Mouse (Mus musculus): ENCODE measurements around the gene Aldh2. TPM values are rescaled to one million over a fixed set of nuclear protein-coding genes. Genes with fewer than 3 reads are reported as not detected.
A peak's percentile ranks its signal among the peaks of the same experiment; 100 is the strongest.
"Not testable (repeated sequence)": the region's sequence is repeated elsewhere in the genome, so short reads cannot be mapped to it uniquely, and the experiment has no call there.

The Aldh2 gene
- polyA plus RNA-seq, 1 experiment from 2014 or later, result 24.6 TPM

- 90% methylated on average over 5 of the region's 5 CpGs for WGBS (ENCODE audit: insufficient replicate concordance)
- no peak for ATAC-seq (replicated peaks; ENCODE audit: insufficient number of reproducible peaks, low FRiP score, low TSS enrichment)
- Histone ChIP-seq H3K27ac (ENCODE audit: low read depth, low read length) (no peak overlapping the region), H3K4me2 (no peak overlapping the region), H3K36me3 (ENCODE audit: control insufficient read depth, insufficient read depth, low read length) (no peaks in the 10 kb centered on the region), H3K4me3 (ENCODE audit: low read depth, low read length) (no peak overlapping the region), H3K4me1 (ENCODE audit: control insufficient read depth, insufficient read depth, low read length) (peaks cover 7% of the 10 kb centered on the region), H3K9me3 (replicated peaks; ENCODE audit: control insufficient read depth, low read length) (no peaks in the 10 kb centered on the region), H3K27me3 (ENCODE audit: control insufficient read depth, insufficient read depth, low read length) (no peaks in the 10 kb centered on the region), H3K9ac (ENCODE audit: low read depth, low read length) (no peak overlapping the region)
These were observed 27.5 kb upstream of the Aldh2 start for GRCm38 (mm10) chr5:121621102-121621501.

- 2% methylated on average over 58 of the region's 58 CpGs for WGBS (ENCODE audit: insufficient replicate concordance)
- peak within 1 kb of the TSS; percentile 84 for H3K27ac ChIP-seq (ENCODE audit: low read depth, low read length)
- H3K9me3 ChIP-seq (replicated peaks; ENCODE audit: control insufficient read depth, low read length), result no peaks in the 10 kb centered on the region
- peak; percentile 85 for ATAC-seq (replicated peaks; ENCODE audit: insufficient number of reproducible peaks, low FRiP score, low TSS enrichment)
- H3K27me3 ChIP-seq (ENCODE audit: control insufficient read depth, insufficient read depth, low read length), result no peaks in the 10 kb centered on the region
- H3K36me3 ChIP-seq (ENCODE audit: control insufficient read depth, insufficient read depth, low read length), result no peaks in the 10 kb centered on the region
- H3K4me3 ChIP-seq (ENCODE audit: low read depth, low read length), result peak within 1 kb of the TSS; percentile 77
- H3K4me2 ChIP-seq, result peak within 1 kb of the TSS; percentile 84
- peak within 1 kb of the TSS; percentile 85 for H3K9ac ChIP-seq (ENCODE audit: low read depth, low read length)
- H3K4me1 ChIP-seq (ENCODE audit: control insufficient read depth, insufficient read depth, low read length), result peaks cover 7% of the 10 kb centered on the region
These were observed 25.2 kb upstream of the Aldh2 start, which contains the start of gene Acad12 for GRCm38 (mm10) chr5:121618592-121619513. Gene Acad12, minus strand, starts transcription at chr5:121618938.

GRCm38 (mm10) chr5:121614921-121615320, 21.3 kb upstream of the Aldh2 start:
- H3K27me3 ChIP-seq (ENCODE audit: control insufficient read depth, insufficient read depth, low read length); H3K36me3 ChIP-seq (ENCODE audit: control insufficient read depth, insufficient read depth, low read length); H3K27ac ChIP-seq (ENCODE audit: low read depth, low read length); H3K4me1 ChIP-seq (ENCODE audit: control insufficient read depth, insufficient read depth, low read length); H3K9me3 ChIP-seq (replicated peaks; ENCODE audit: control insufficient read depth, low read length); H3K4me3 ChIP-seq (ENCODE audit: low read depth, low read length); H3K4me2 ChIP-seq; H3K9ac ChIP-seq (ENCODE audit: low read depth, low read length); ATAC-seq (replicated peaks; ENCODE audit: insufficient number of reproducible peaks, low FRiP score, low TSS enrichment): not testable (repeated sequence)
- 67% methylated on average over 3 of the region's 3 CpGs for WGBS (ENCODE audit: insufficient replicate concordance)

GRCm38 (mm10) chr5:121612036-121612435, 18.4 kb upstream of the Aldh2 start:
- no peaks in the 10 kb centered on the region for H3K27me3 ChIP-seq (ENCODE audit: control insufficient read depth, insufficient read depth, low read length)
- 86% methylated on average over 6 of the region's 6 CpGs for WGBS (ENCODE audit: insufficient replicate concordance)

GRCm38 (mm10) chr5:121609556-121610135, 16.0 kb upstream of the Aldh2 start:
- H3K36me3 ChIP-seq (ENCODE audit: control insufficient read depth, insufficient read depth, low read length); H3K27ac ChIP-seq (ENCODE audit: low read depth, low read length); H3K4me3 ChIP-seq (ENCODE audit: low read depth, low read length); H3K4me1 ChIP-seq (ENCODE audit: control insufficient read depth, insufficient read depth, low read length); H3K4me2 ChIP-seq; ATAC-seq (replicated peaks; ENCODE audit: insufficient number of reproducible peaks, low FRiP score, low TSS enrichment); H3K27me3 ChIP-seq (ENCODE audit: control insufficient read depth, insufficient read depth, low read length); H3K9ac ChIP-seq (ENCODE audit: low read depth, low read length); H3K9me3 ChIP-seq (replicated peaks; ENCODE audit: control insufficient read depth, low read length): not testable (repeated sequence)
- 47% methylated on average over 7 of the region's 8 CpGs for WGBS (ENCODE audit: insufficient replicate concordance)

More at GRCm38 (mm10) chr5:121612036-121612435, 18.4 kb upstream of the Aldh2 start:
- Histone ChIP-seq H3K4me3 (ENCODE audit: low read depth, low read length) (no peak overlapping the region), H3K9me3 (replicated peaks; ENCODE audit: control insufficient read depth, low read length) (no peaks in the 10 kb centered on the region), H3K36me3 (ENCODE audit: control insufficient read depth, insufficient read depth, low read length) (no peaks in the 10 kb centered on the region), H3K9ac (ENCODE audit: low read depth, low read length) (no peak overlapping the region), H3K4me2 (no peak overlapping the region), H3K4me1 (ENCODE audit: control insufficient read depth, insufficient read depth, low read length) (no peaks in the 10 kb centered on the region), H3K27ac (ENCODE audit: low read depth, low read length) (no peak overlapping the region)
- no peak for ATAC-seq (replicated peaks; ENCODE audit: insufficient number of reproducible peaks, low FRiP score, low TSS enrichment)

GRCm38 (mm10) chr5:121606151-121606550, 12.5 kb upstream of the Aldh2 start:
- 0% methylated on average over 2 of the region's 2 CpGs for WGBS (ENCODE audit: insufficient replicate concordance)
- Histone ChIP-seq H3K36me3 (ENCODE audit: control insufficient read depth, insufficient read depth, low read length) (no peaks in the 10 kb centered on the region), H3K27ac (ENCODE audit: low read depth, low read length) (no peak overlapping the region), H3K9ac (ENCODE audit: low read depth, low read length) (no peak overlapping the region), H3K4me3 (ENCODE audit: low read depth, low read length) (no peak overlapping the region), H3K27me3 (ENCODE audit: control insufficient read depth, insufficient read depth, low read length) (no peaks in the 10 kb centered on the region), H3K4me1 (ENCODE audit: control insufficient read depth, insufficient read depth, low read length) (no peaks in the 10 kb centered on the region), H3K4me2 (no peak overlapping the region), H3K9me3 (replicated peaks; ENCODE audit: control insufficient read depth, low read length) (no peaks in the 10 kb centered on the region)
- ATAC-seq (replicated peaks; ENCODE audit: insufficient number of reproducible peaks, low FRiP score, low TSS enrichment), result no peak

GRCm38 (mm10) chr5:121603815-121604214, 10.2 kb upstream of the Aldh2 start:
- 75% methylated on average over 1 of the region's 1 CpGs for WGBS (ENCODE audit: insufficient replicate concordance)
- H3K4me3 ChIP-seq (ENCODE audit: low read depth, low read length); H3K4me1 ChIP-seq (ENCODE audit: control insufficient read depth, insufficient read depth, low read length); H3K9me3 ChIP-seq (replicated peaks; ENCODE audit: control insufficient read depth, low read length); H3K27me3 ChIP-seq (ENCODE audit: control insufficient read depth, insufficient read depth, low read length); H3K9ac ChIP-seq (ENCODE audit: low read depth, low read length); ATAC-seq (replicated peaks; ENCODE audit: insufficient number of reproducible peaks, low FRiP score, low TSS enrichment); H3K36me3 ChIP-seq (ENCODE audit: control insufficient read depth, insufficient read depth, low read length); H3K27ac ChIP-seq (ENCODE audit: low read depth, low read length); H3K4me2 ChIP-seq: not testable (repeated sequence)

GRCm38 (mm10) chr5:121601547-121602299, 8.1 kb upstream of the Aldh2 start:
- H3K9ac ChIP-seq (ENCODE audit: low read depth, low read length), result no peak overlapping the region
- no peak for ATAC-seq (replicated peaks; ENCODE audit: insufficient number of reproducible peaks, low FRiP score, low TSS enrichment)
- peak overlapping the region; percentile 27 for H3K4me2 ChIP-seq
- H3K36me3 ChIP-seq (ENCODE audit: control insufficient read depth, insufficient read depth, low read length), result no peaks in the 10 kb centered on the region
- H3K9me3 ChIP-seq (replicated peaks; ENCODE audit: control insufficient read depth, low read length), result no peaks in the 10 kb centered on the region
- H3K4me3 ChIP-seq (ENCODE audit: low read depth, low read length), result no peak overlapping the region
- 24% methylated on average over 9 of the region's 9 CpGs for WGBS (ENCODE audit: insufficient replicate concordance)
- H3K4me1 ChIP-seq (ENCODE audit: control insufficient read depth, insufficient read depth, low read length), result peaks cover 2% of the 10 kb centered on the region; the same call in 1 of the 2 replicates
- no peak overlapping the region for H3K27ac ChIP-seq (ENCODE audit: low read depth, low read length)
- H3K27me3 ChIP-seq (ENCODE audit: control insufficient read depth, insufficient read depth, low read length), result peaks cover 4% of the 10 kb centered on the region; the same call in 1 of the 2 replicates
